8 mouse cellular contexts compared by ENCODE assay signal in the genomic region with DNA sequence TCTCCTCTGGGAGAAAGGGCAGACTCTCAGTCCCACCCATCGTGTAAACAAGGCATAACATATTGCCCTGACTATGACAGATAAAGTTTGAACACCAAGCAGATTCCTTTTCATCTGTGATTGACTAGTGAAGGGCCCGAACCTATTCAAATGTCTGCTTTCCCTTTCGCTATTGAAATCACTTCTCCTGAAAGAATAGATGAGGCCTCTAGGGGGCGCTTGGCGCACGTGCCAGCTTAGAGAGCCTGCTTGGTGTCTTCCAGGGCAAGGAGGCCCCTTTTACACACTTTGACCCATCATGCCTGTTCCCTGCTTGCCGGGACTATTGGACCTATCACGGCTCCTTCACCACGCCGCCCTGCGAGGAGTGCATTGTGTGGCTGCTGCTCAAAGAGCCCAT. TPM values are rescaled to one million over a fixed set of nuclear protein-coding genes. Genes with fewer than 3 reads are reported as not detected.
DNase-seq lines count a peak whose midpoint lies in the region; ATAC-seq lines count a peak whose summit lies in the region.

No protein-coding gene starts in this region.

- H3K4me3 ChIP-seq in liver, embryonic 12.5 days = peak overlapping the region; percentile 44

- no peaks in the 10 kb centered on the region for H3K27me3 ChIP-seq in liver, embryonic 12.5 days (replicated peaks)
- H3K27me3 ChIP-seq in splenic B cell, adult 2 months (ENCODE audit: control insufficient read depth, insufficient read depth, low read length, poor library complexity, severe bottlenecking) = no peaks in the 10 kb centered on the region

- ATAC-seq in granulocyte monocyte progenitor cell, adult 5-6 weeks (replicated peaks; ENCODE audit: poor library complexity, severe bottlenecking) = peak; percentile 74
- ATAC-seq in liver, embryonic 12.5 days = peak; percentile 64

- no peaks in the 10 kb centered on the region for H3K36me3 ChIP-seq in liver, embryonic 12.5 days
- H3K36me3 ChIP-seq in splenic B cell, adult 2 months (ENCODE audit: control insufficient read depth, insufficient read depth, low read length, poor library complexity, severe bottlenecking) = no peaks in the 10 kb centered on the region

- DNase-seq in urinary bladder, postnatal 14 days (ENCODE audit: low spot score) = peak; percentile 75
- DNase-seq in urinary bladder, adult 2 months (ENCODE audit: low spot score) = no peak
- DNase-seq in embryo, embryonic 11 days = peak; percentile 85
- DNase-seq in kidney, adult 11 months = peak; percentile 61
- DNase-seq in naive thymus-derived CD4-positive, alpha-beta T cell, adult 2 months (ENCODE audit: low read depth) = peak; percentile 89
- DNase-seq in splenic B cell, adult 2 months (ENCODE audit: low read depth, low spot score) = peak; percentile 91

- peak overlapping the region; percentile 63 for H3K4me2 ChIP-seq in liver, embryonic 12.5 days

- H3K9ac ChIP-seq in liver, embryonic 12.5 days = 0 out of 2 replicates have a peak overlapping the region, but pooled peaks have one; percentile 29

- no peak overlapping the region for H3K27ac ChIP-seq in liver, embryonic 12.5 days

- peaks cover 20% of the 10 kb centered on the region for H3K4me1 ChIP-seq in liver, embryonic 12.5 days

- WGBS in liver, embryonic 12.5 days (ENCODE audit: insufficient replicate concordance) = 14% methylated on average over 11 of the region's 11 CpGs

- H3K9me3 ChIP-seq in liver, embryonic 12.5 days (replicated peaks) = no peaks in the 10 kb centered on the region

RNA-seq across cellular contexts. Expression of gene Car3, which starts 6.5 kb away (rescaled TPM):
- 476 and 674 TPM in 2 replicates for polyA plus RNA-seq in urinary bladder, adult 2 months (2012; rRNA removed)
- 4.3 and 4.8 TPM in 2 replicates for total RNA-seq in granulocyte monocyte progenitor cell, adult 5-6 weeks (2014; fragmentation: Nextera tagmentation)
- 4.1 and 6.1 TPM in 2 replicates for total RNA-seq in granulocyte monocyte progenitor cell, adult 5-6 weeks (2017)
- 8.2 and 8.5 TPM in 2 replicates for polyA plus RNA-seq in liver, embryonic 12.5 days (2016; fragmentation: Nextera tagmentation; extraction: Ambion mirVana)

RNA-seq across cellular contexts. Expression of gene Car2, which starts 16.3 kb away (rescaled TPM):
- 18.4 and 21.6 TPM in 2 replicates for polyA plus RNA-seq in urinary bladder, adult 2 months (2012; rRNA removed)
- total RNA-seq in granulocyte monocyte progenitor cell, adult 5-6 weeks (2014; fragmentation: Nextera tagmentation) = 10.0 and 13.0 TPM in 2 replicates
- total RNA-seq in granulocyte monocyte progenitor cell, adult 5-6 weeks (2017) = 15.5 and 23.6 TPM in 2 replicates
- polyA plus RNA-seq in liver, embryonic 12.5 days (2016; fragmentation: Nextera tagmentation; extraction: Ambion mirVana) = 2,168 and 2,210 TPM in 2 replicates

Comparison
In these comparisons a context has a peak if more than half of its experiments do, and no peak if none do; other contexts are left out.
1. RNA of gene Car3, which starts 6.5 kb away (polyA plus RNA-seq): 476 to 674 TPM in urinary bladder, adult 2 months; 8.2 to 8.5 TPM in liver, embryonic 12.5 days; every median in the first group is over 10 times any median in the second.
2. RNA of gene Car2, which starts 16.3 kb away (polyA plus RNA-seq): 2,168 to 2,210 TPM in liver, embryonic 12.5 days; 18.4 to 21.6 TPM in urinary bladder, adult 2 months; every median in the first group is over 10 times any median in the second.